Mouse (Mus musculus) myocyte (in vitro differentiated cells): Measurements from ENCODE around the gene Lypd5.

Source experiments
- POLR2A ChIP-seq: IDR thresholded peaks from one replicate; pipeline ENCODE4 v1.6.1; 2011; ENCODE audit warnings: low read depth, mild to moderate bottlenecking, control low read depth, moderate library complexity; ENCODE audit not compliant: insufficient read length
- TCF12 ChIP-seq: IDR thresholded peaks from one replicate; pipeline ENCODE4 v1.6.1; 2011; ENCODE audit warnings: mild to moderate bottlenecking, control low read depth; ENCODE audit not compliant: poor library complexity, insufficient read depth, severe bottlenecking

DNA sequence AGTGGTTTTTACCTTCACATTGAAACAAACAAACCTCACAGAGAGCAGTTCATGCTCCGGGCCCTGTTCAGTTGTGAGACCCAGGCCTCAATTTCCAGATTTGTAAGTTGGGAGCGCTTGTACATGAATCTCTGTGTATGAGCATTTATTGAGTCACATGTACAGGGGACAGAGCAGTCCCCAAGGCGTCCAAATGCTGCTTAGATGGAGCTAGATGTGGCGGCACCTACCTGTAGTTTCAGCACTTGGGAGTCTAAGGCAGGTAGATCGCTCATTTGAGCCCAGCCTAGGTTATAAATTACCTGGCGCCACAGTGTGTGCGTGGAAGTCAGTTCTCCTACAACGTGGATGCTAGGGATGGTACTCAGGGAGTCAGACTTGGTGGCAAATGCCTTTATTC is 27.5 kb downstream of the Lypd5 start:
- no peak for TF ChIP-seq POLR2A
- no peak for TF ChIP-seq TCF12
